Mouse (Mus musculus) kidney, adult 2 months (tissue): ENCODE data around the gene Prss48. TPM values are rescaled to one million over a fixed set of nuclear protein-coding genes. Genes with fewer than 3 reads are reported as not detected.

Source experiments
- DNase-seq: peaks from one replicate; pipeline ENCODE4 v3.0.0; 2021
- H3K27ac ChIP-seq: fragments of 200-500 bp; 2 replicates; pipeline ENCODE4 v1.5.1; 2012; ENCODE audit warnings: low read depth, low read length, control low read depth, inconsistent platforms; ENCODE audit not compliant: insufficient read depth
- H3K27me3 ChIP-seq: fragments of 200-500 bp; replicated peaks from 2 replicates; pipeline ENCODE4 v1.6.1; 2012; ENCODE audit warnings: mild to moderate bottlenecking, moderate library complexity, low read length, inconsistent platforms; ENCODE audit not compliant: control insufficient read depth, insufficient read depth
- H3K36me3 ChIP-seq: fragments of 200-500 bp; 2 replicates; pipeline ENCODE4 v1.6.1; 2012; ENCODE audit warnings: mild to moderate bottlenecking, moderate library complexity, low read length, inconsistent platforms; ENCODE audit not compliant: control insufficient read depth, insufficient read depth
- H3K4me1 ChIP-seq: fragments of 200-500 bp; 2 replicates; pipeline ENCODE4 v1.6.1; 2011; ENCODE audit warnings: low read length; ENCODE audit not compliant: control insufficient read depth, insufficient read depth
- H3K4me3 ChIP-seq: fragments of 200-500 bp; 2 replicates; pipeline ENCODE4 v1.5.1; 2011; ENCODE audit warnings: mild to moderate bottlenecking, low read depth, low read length, control low read depth; ENCODE audit not compliant: insufficient read depth
- CTCF ChIP-seq: fragments of 200-500 bp; conservative IDR thresholded peaks from 2 replicates; pipeline ENCODE4 v1.5.1; 2011; ENCODE audit warnings: low read depth, mild to moderate bottlenecking, control low read depth, low read length, moderate library complexity, mixed read lengths; ENCODE audit not compliant: insufficient read depth, insufficient read length
- POLR2A ChIP-seq: fragments of 200-500 bp; IDR thresholded peaks from one replicate; pipeline ENCODE4 v1.6.1; 2011; ENCODE audit warnings: low read depth, low read length, control low read depth
- WGBS: fragments of 180-500 bp; shearing (Covaris S2); methylation state at CpG from one replicate; pipeline ENCODE4 v1.1.7; 2018; 5-methylcytosine and 5-hydroxymethylcytosine counted together
- polyA plus RNA-seq: library from polyadenylated mRNA; depleted of rRNA; stranded (reverse); fragments of >200 nt; gene quantifications from 2 replicates; pipeline ENCODE4 v1.2.3, GENCODE M21; 2012

Gene Prss48
- polyA plus RNA-seq, 1 experiment = not detected

- no peak for TF ChIP-seq CTCF
- 67% methylated on average over 9 of the region's 9 CpGs for WGBS
- DNase-seq = no peak
Observed at GRCm38 (mm10) chr3:86033455-86034090, 31.3 kb upstream of the Prss48 start.

GRCm38 (mm10) chr3:86030566-86030965 lies 28.3 kb upstream of the Prss48 start:
- no peak for DNase-seq
- H3K4me3 ChIP-seq = no peak overlapping the region
- no peaks in the 10 kb centered on the region for H3K27me3 ChIP-seq
- WGBS = 63% methylated on average over 4 of the region's 4 CpGs
- no peak overlapping the region for H3K27ac ChIP-seq
- TF ChIP-seq POLR2A (no peak), CTCF (no peak)
- H3K4me1 ChIP-seq = no peaks in the 10 kb centered on the region
- H3K36me3 ChIP-seq = no peaks in the 10 kb centered on the region

More at GRCm38 (mm10) chr3:86033455-86034090, 31.3 kb upstream of the Prss48 start:
- H3K4me3 ChIP-seq = no peak overlapping the region
- no peaks in the 10 kb centered on the region for H3K4me1 ChIP-seq
- no peak overlapping the region for H3K27ac ChIP-seq
- H3K27me3 ChIP-seq = no peaks in the 10 kb centered on the region
- no peaks in the 10 kb centered on the region for H3K36me3 ChIP-seq

GRCm38 (mm10) chr3:86028658-86029375 lies 26.5 kb upstream of the Prss48 start:
- WGBS = 86% methylated on average over 15 of the region's 15 CpGs
- H3K36me3 ChIP-seq = no peaks in the 10 kb centered on the region
- no peak overlapping the region for H3K4me3 ChIP-seq
- H3K4me1 ChIP-seq = no peaks in the 10 kb centered on the region
- DNase-seq = no peak
- TF ChIP-seq POLR2A (no peak), CTCF (no peak)
- no peaks in the 10 kb centered on the region for H3K27me3 ChIP-seq
- H3K27ac ChIP-seq = no peak overlapping the region

- Histone ChIP-seq H3K27ac (no peak overlapping the region), H3K4me1 (no peaks in the 10 kb centered on the region; the same call in 1 of the 2 replicates), H3K4me3 (no peak overlapping the region), H3K27me3 (no peaks in the 10 kb centered on the region), H3K36me3 (no peaks in the 10 kb centered on the region)
- DNase-seq = no peak
- TF ChIP-seq CTCF = no peak
- TF ChIP-seq POLR2A = no peak
- WGBS = 89% methylated on average over 20 of the region's 20 CpGs
Observed at GRCm38 (mm10) chr3:86025341-86026137, 23.2 kb upstream of the Prss48 start.

- H3K27ac ChIP-seq = no peak overlapping the region
- TF ChIP-seq CTCF (no peak), POLR2A (no peak)
- no peak for DNase-seq
- H3K4me1 ChIP-seq = no peaks in the 10 kb centered on the region; the same call in 1 of the 2 replicates
- no peaks in the 10 kb centered on the region for H3K36me3 ChIP-seq
- no peaks in the 10 kb centered on the region for H3K27me3 ChIP-seq
- 86% methylated on average over 12 of the region's 12 CpGs for WGBS
- no peak overlapping the region for H3K4me3 ChIP-seq
Observed at GRCm38 (mm10) chr3:86024065-86024795, 21.9 kb upstream of the Prss48 start.

GRCm38 (mm10) chr3:86021651-86022050 lies 19.4 kb upstream of the Prss48 start:
- WGBS = 90% methylated on average over 4 of the region's 4 CpGs
- no peaks in the 10 kb centered on the region for H3K36me3 ChIP-seq
- no peaks in the 10 kb centered on the region; the same call in 1 of the 2 replicates for H3K4me1 ChIP-seq
- DNase-seq = no peak
- no peaks in the 10 kb centered on the region for H3K27me3 ChIP-seq
- H3K27ac ChIP-seq = no peak overlapping the region
- TF ChIP-seq POLR2A (no peak), CTCF (no peak)
- no peak overlapping the region for H3K4me3 ChIP-seq
